Mouse (Mus musculus) cerebellum, postnatal 25 days (tissue): ENCODE data around the gene Apol11b.
"Not testable (repeated sequence)": the region's sequence is repeated elsewhere in the genome, so short reads cannot be mapped to it uniquely, and the experiment has no call there.

ENCODE experiments used
- DNase-seq, 2 experiments: peaks; one replicate each; pipeline ENCODE4 v3.0.0; 2021; ENCODE audit warnings: mixed read lengths in 2 of 2

Apol11b gene

DNA sequence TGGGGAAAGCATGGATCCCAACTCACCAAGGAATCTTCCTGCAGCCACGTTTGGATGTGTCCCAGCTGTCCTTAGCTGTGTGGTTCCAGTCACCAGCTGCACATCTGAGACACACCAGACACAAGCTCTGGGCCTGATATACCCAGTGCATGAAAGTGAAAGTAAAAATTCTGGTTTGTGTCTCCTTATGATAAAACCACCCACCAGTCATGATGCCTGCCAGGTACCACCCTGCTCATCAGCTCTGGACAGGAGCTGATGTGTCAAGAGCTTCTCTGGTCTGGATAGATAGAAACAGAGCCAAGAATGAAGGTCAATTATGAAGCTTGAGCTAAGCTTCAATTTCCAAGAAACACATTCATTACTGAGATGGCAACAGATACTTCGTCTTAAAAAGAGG, at the start of gene Apol11b:
Apol11b (minus strand) TSS at position 111 of the 400 bp plus-strand sequence.
- not testable (repeated sequence) for DNase-seq

DNA sequence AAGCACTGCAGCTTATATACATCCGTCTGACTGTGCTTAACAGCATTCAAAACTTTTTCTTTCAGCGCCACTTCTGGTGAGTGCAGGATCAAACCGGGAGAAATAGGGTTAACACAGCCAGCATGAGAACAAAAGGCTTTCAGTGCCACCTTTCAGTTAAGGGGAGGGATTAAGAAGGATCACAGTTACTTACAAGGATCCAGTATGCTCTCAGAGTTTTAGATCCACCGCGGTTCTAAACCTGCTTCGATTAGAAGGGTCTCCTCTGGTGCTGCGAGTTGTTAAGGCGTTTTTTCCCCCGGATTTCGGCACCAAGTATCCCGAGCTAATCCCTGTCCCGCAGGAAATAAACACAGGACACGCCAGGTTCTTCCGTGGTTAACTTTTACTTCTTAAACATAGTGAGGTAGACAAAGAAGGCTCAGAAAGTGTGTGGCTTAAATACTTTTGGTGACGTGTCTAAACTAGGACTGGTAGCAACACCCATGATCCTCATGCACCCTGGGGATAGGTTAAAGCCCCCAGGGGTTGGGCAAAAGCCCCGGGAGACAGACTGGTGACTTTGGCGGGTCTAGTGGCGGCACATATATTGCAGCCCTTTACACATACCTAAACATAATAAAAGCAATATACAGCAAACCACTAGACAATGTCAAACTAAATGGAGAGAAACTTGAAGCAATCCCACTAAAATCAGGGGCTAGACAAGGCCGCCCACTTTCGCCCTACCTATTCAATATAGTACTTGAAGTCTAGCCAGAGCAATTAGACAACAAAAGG, 48.6 kb upstream of the Apol11b start:
- not testable (repeated sequence) for DNase-seq

DNA sequence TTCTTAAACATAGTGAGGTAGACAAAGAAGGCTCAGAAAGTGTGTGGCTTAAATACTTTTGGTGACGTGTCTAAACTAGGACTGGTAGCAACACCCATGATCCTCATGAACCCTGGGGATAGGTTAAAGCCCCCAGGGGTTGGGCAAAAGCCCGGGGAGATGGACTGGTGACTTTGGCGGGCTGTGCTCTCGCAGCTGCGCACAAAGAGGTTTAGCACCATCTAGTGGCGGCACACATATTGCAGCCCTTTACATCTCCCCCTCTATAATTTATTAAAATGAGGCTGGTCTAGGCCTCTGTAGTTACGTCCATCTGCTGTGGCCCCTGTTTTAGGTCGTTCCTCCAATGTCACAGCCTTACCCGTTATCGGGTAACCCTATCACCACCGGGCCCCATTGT, 40.9 kb upstream of the Apol11b start:
- peak; percentile 22 to 57 for DNase-seq

DNA sequence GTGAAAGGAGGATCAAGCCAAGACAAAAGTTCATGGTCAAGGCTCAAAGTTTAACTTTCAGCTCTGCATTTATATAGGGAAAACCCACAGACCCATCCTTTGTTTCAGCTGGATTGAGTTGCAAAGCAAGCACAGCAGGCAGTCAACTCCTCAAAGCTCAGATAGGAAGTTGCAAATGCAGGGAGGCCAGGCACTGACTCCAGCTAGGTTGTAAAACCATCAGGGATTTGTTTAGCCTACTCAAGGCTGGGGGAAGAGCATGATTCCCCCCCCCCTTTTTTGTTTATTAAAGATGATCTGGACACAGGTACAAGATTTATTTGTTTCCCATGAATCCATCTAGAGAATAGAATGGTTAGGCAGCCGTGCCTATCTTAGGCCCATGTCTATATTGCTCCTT, 31.0 kb upstream of the Apol11b start:
- DNase-seq, result not testable (repeated sequence)

DNA sequence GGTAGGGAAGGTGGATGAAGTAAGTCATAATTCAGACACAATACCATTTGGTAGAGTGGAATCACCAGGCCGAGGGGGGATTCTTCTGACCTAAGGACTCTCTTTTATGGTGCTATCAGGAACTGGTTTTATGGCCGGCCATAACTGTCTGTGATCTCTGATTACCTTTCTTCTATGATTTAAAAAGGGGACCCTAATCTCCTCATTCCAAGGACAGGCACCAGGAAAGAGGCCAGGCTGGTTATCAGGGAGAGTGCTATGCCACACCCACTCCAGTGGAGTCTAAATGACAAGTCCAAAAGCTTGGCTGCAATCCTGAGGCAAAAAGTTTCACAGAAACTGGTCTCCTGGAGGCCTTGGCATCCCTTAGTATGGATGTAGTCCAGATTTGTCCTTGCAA, 18.8 kb upstream of the Apol11b start:
- DNase-seq, result not testable (repeated sequence)

DNA sequence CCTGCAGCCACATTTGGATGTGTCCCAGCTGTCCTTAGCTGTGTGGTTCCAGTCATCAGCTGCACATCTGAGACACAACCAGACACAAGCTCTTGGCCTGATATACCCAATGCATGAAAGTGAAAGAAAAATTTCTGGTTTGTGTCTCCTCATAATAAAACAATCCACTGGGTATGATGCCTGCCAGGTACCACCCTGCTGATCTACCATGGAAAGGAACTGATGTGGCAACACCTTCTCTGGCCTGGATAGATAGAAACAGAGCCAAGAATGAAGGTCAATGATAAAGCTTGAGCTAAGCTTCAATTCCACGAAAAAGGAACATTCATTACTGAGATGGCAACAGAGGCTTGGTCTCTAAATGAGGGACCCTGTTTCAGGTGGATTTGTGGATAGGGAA, 16.7 kb upstream of the Apol11b start:
- not testable (repeated sequence) for DNase-seq

DNA sequence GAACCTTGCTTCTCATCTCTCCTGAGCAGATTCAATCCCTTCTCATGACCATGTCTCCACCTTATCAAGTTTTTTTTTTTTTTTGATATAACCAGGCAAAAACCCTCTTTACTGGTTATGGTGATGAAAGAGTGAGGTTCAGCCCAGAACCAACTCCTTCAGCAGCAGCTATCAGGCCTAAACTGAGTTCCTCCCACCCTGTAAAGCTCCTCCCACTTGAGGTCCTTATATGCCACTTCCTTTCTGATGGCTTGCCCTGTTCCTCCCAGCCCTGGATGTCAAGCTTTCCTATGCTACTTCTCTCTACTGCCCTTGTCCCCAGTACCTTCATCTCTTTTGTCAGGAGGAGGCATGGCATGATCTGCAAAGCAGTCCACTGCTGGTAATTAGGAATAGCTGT, 8.1 kb upstream of the Apol11b start:
- DNase-seq, result not testable (repeated sequence)

DNA sequence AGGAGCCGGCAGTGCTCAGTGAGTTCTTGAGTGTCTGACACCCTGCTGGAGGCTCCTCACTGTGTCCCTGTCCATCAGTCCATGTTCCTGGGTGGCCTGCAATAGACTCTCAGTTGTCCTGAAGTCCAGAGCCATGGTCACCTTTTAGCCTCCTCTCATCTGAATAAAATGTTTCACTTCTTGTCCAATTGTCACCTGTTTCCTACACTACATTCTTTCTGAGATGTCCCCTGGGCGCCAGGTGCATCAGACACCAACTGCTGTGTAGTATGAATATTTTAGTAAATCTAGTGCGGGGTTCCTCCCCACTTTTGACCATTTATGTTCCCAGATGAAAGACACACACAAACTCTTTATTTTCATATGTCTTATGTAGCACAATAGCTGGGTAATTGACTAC, 13.3 kb downstream of the Apol11b start:
- not testable (repeated sequence) for DNase-seq

DNA sequence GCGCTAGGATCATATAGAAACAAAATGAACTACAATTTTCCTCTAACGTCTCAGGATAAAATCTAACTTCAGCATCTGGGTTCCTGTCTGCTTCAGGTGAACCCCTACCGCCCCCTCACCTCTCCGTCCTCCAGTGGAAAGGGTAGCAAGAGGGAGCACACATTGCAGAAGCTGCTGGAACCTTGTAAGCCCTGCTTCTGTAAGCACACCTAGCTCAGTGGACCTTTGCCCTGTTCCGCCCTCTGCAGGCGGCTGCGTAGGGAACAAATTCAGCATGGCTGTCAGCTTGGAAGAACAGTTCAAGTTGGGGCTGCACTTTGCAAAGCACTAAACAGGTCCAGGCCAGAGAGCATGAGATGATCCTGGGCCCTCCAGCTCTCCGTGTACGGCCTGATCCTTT, 14.4 kb downstream of the Apol11b start:
- DNase-seq, result not testable (repeated sequence)

DNA sequence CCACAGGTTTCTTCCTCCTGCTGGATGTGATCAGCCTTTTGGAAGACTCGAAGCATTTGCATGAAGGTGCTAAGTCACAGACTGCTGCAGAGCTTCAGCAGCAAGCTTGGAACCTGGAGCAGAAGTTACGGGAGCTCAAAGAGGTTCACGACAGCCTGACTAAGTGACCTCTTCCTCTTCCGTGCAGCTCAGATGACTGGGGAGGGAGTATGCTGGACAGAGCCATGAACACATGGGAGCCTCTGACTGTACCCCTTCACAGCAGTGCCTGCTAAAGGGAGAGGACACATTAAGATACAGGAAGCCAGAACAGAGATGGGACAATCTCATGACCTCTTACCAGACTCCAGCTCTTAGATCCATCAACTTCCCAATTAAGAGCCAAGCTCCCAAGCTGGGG, 16.6 kb downstream of the Apol11b start:
- DNase-seq, result not testable (repeated sequence)

DNA sequence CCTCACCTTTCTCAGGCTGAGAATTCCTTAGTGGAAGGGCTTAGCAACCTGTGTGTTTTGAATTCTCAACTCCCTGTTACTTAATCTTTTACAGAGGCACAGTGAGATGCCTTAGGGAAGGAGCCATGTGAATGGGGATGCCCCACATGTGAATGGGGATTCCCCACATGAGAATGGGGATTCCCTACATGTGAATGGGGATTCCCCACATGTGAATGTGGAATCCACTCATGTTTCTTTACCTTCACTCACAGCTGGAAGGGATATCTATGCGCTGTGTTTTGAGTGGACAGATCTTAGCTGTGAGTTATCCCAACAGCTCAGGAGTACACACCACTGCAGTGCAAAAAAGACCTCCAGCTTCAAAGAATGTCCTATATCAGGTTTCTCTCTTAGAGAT, 18.4 kb downstream of the Apol11b start:
- DNase-seq, result no peak

DNA sequence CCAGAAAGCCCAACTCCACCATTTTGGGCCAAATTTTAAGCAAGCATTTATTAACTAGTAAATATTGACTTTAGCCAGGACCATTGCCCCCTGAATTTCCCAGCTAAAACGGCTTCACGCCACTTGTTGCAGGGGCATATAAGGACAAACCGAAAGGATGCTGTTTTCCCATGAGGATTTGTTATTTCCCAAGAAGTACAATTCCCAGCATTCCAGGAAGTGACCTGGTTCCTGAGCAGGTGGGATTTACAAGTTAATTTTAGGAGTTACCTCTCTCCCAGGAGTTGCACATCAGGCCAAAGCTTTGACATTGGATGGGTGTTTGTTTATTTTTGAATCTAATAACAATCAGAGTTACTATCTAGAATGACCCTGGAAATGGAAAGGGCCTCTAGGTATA, 37.0 kb downstream of the Apol11b start:
- no peak for DNase-seq

DNA sequence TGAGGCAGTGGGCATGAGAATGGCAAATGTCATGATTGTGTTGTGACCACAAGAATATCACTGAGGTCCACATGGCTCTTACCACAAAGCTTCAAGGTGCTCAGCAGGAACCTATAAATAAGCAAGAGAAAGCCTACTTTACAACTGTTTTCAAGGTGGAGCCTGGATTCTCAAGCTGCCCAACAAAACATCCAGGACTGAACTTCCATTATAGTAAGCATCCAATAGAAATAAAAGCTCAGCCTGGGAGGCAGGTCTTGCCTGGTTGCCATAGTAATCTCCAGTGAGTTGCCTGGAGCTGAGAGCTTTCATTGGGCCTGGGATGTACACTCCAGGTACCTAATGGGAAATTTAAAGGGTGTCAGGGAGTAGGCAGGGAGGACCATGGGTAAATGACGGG, 44.1 kb downstream of the Apol11b start, which contains the start of gene Gm36245:
Gm36245 (plus strand) TSS at position 301 of the 400 bp plus-strand sequence.
- no peak for DNase-seq

DNA sequence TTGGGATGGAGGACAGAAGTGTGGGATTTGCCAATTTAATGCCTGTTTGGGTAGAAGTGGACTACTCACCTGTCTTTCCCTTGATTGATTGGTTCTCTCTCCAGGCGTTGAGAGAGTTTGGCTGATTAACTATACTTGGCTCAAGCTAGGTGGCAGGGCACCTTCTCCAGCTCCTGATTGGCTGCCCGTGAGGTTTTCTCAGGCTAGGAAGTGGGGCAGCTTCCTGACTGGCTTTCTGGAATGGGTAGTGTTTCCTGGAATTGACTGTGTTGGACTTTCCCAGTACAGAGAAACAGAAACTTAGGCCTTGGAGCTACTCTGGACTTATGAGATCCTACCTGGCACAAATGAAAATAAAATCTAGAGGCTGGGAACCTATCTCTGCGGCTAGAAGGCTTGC, 44.7 kb downstream of the Apol11b start:
- DNase-seq, result no peak

DNA sequence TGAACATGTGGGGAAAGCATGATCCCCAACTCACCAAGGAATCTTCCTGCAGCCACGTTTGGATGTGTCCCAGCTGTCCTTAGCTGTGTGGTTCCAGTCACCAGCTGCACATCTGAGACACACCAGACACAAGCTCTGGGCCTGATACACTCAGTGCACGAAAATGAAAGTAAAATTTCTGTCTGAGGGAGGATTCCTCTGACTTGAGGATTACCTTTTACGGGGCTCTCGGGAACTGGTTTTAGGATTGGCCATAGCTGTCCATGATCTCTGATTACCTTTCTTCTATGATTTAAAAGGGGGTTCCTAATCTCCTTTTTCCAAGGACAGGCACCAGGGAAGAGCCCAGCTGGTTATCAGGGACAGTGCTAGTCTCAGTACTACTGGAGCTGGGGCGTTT, 47.1 kb downstream of the Apol11b start, which contains the start of gene Apol10b:
Apol10b (minus strand) TSS at position 165 of the 400 bp plus-strand sequence.
- no peak for DNase-seq

DNA sequence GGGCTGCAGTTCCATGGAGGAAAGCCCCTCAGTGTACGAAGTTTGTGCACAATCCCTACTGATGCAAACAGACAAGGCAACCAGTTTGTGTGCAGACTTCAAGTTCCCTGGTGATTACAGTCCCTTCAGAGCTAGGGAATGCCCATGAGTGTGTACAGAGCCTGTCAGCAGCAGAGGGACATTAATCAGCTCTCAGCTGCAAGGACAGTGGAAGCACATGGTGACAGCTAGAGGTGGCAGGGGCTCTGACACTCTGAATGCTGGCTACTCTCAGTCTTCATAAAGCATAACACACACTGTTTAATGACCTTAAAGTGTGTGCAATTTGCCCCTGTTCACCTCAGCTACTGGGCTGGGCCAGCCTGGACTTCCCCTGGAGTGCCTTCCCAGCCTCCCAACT, 49.5 kb downstream of the Apol11b start:
- no peak for DNase-seq

DNA sequence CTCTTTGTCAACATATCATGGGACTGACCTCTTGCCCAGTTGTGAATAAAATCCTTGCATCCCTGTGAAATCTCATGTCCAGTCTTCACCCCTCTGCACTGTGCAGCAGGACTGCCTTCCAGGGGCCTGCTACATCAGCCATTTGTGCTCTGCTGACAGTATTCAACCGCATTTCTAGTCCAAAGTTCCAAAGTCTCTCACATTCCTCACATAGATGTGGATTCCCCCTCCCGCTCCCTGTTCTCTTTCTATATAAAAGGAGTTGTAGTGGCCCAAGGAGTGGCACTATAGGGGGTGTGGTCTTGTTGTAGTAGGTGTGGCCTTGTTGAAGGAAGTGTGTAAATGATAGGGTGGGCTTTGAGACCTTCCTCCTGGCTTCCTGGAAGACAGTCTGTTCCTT, 52.2 kb downstream of the Apol11b start:
- DNase-seq, result no peak

DNA sequence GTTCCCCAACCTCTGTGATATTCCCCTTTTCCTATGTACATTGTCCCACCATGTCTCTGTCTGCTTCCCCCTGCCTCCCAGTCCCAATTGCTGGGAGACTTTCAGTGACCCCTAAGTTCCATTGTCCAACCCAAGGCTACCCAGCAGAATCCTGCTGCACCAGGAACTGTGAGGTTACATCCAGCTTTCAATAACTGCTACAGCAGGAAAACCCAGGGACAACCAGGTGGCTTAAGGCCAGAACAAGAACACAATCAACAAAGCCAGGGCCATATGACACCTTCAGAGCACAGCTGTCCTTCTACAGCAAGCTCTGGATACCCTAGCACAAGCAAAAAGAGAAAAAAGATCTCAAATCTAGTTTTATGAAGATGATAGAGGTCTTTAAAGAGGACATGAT, 54.1 kb downstream of the Apol11b start:
- no peak for DNase-seq

DNA sequence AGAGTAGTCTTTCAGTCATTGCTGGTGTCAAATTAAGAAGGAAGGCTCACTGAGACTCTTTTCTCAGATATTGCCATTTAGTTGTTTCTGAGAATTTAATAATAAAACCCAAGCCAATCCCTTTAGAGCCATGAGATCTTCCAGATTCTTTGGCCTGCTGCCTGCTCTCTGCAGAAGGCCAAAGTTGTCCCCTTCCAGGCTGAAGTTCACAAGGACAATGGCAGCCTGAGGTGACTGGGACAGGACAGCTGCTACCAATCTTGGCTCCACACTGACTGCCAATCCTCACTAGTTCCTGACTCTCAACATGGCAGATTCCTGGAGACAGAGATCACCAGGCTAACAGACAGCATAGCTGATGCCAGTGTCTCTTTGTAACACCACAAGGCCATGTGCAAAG, 56.1 kb downstream of the Apol11b start:
- DNase-seq, result no peak
